Mouse (Mus musculus) G1E (cell line): ENCODE measurements around the gene Ppp1r1a.

Experiments used
- CTCF ChIP-seq: IDR thresholded peaks from 2 replicates; pipeline ENCODE4 v1.5.1; 2012; ENCODE audit warnings: low read depth, low read length, inconsistent platforms, mixed read lengths
- GATA1 ChIP-seq: IDR thresholded peaks from 2 replicates; pipeline ENCODE4 v1.6.1; 2012; ENCODE audit warnings: borderline replicate concordance, low read length, inconsistent platforms, mixed read lengths

DNA sequence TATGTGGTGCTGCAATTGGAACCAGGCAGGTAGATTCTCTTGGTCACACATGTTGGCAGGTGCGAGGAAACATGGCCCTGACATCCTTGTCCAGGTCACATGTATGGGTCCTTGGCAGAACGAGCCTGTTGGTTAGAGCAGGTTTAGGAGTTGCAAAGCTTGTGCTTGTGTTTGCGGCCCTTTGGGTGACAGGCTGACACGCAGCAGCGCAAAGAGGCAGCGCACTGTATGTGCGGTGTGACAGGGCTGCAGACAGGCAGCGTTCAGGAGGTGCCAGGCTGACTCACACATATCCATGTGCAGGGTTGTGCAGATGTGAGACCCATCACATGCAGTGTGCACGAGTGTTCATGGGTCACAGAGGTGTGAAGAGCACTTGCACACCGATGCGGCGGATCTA lies 34.1 kb downstream of the Ppp1r1a start:
- no peak for TF ChIP-seq CTCF
- TF ChIP-seq GATA1 = no peak
